Mouse (Mus musculus) adrenal gland, adult 18-20 months (tissue): ENCODE data around the gene P3h4. TPM values are rescaled to one million over a fixed set of nuclear protein-coding genes. Genes with fewer than 3 reads are reported as not detected.
"Not testable (repeated sequence)": the region's sequence is repeated elsewhere in the genome, so short reads cannot be mapped to it uniquely, and the experiment has no call there.

Experiments
- DNase-seq, 2 experiments: peaks; one replicate each; pipeline ENCODE4 v3.0.0; 2021 to 2022; ENCODE audit warnings: low spot score in 2 of 2
- microRNA-seq, 2 experiments: library from miRNA; unstranded; fragments of <30 nt; microRNA quantifications; one replicate each; pipeline ENCODE4 v1.2.0; 2021; ENCODE audit warnings: borderline number of aligned reads in 2 of 2
- total RNA-seq, 2 experiments: library from RNA; stranded (reverse); gene quantifications; 1 replicate in 1 of 2; 2 replicates in 1 of 2; pipeline ENCODE4 v1.2.3; 2021

The P3h4 gene
- total RNA-seq, 2 experiments from 2014 or later = 26.3 to 33.5 TPM

- DNase-seq = peak; percentile 82 to 84
Measured at GRCm38 (mm10) chr11:100362209-100362978, 52.2 kb downstream of the P3h4 start.

- not testable (repeated sequence) for DNase-seq
Measured at GRCm38 (mm10) chr11:100361059-100361458, 53.6 kb downstream of the P3h4 start.

GRCm38 (mm10) chr11:100360175-100360574 is 54.5 kb downstream of the P3h4 start:
- DNase-seq = no peak

Small RNAs within 50 kb of the gene (microRNA-seq; reads per million reads assigned to microRNA genes)
- gene Gm27374 = 0 reads per million in 2 experiments

Other genes with a start within 250 kb of the P3h4 start
- gene Krt9, start 221.6 kb downstream of the P3h4 start, total RNA-seq = not detected
- gene Krt14, start 207.3 kb downstream of the P3h4 start, total RNA-seq = under 1 TPM in 1 of 2 experiments, not detected in 1; 0.54 TPM
- not detected for gene Krt16, start 165.9 kb downstream of the P3h4 start, total RNA-seq
- not detected for gene Krt17, start 153.8 kb downstream of the P3h4 start, total RNA-seq
- gene Krt42, start 145.0 kb downstream of the P3h4 start, total RNA-seq = not detected
- 1,000 to 10,000 TPM; 1,436 to 1,462 TPM for gene Eif1, start 95.0 kb downstream of the P3h4 start, total RNA-seq
- gene Gast, start 80.4 kb downstream of the P3h4 start, total RNA-seq = not detected
- gene Hap1, start 58.7 kb downstream of the P3h4 start, total RNA-seq = 10 to 100 TPM; 46.9 to 49.7 TPM
- 10 to 100 TPM; 55.3 to 64.5 TPM for gene Jup, start 17.1 kb downstream of the P3h4 start, total RNA-seq
- gene Fkbp10, start 861 bp upstream of the P3h4 start, total RNA-seq = 10 to 100 TPM; 13.4 to 19.0 TPM
- gene Nt5c3b, start 27.0 kb upstream of the P3h4 start, total RNA-seq = 10 to 100 TPM; 45.6 to 50.0 TPM
- under 1 TPM; 0.67 to 0.96 TPM for gene Klhl10, start 27.1 kb upstream of the P3h4 start, total RNA-seq
- gene Klhl11, start 57.9 kb upstream of the P3h4 start, total RNA-seq = 10 to 100 TPM; 51.5 to 58.3 TPM
- gene Acly, start 113.2 kb upstream of the P3h4 start, total RNA-seq = 1,000 to 10,000 TPM; 1,875 to 2,782 TPM
- gene Ttc25, start 130.8 kb upstream of the P3h4 start, total RNA-seq = 10 to 100 TPM in 1 of 2 experiments, 1 to 10 TPM in 1; 8.8 to 18.8 TPM
- gene Cnp, start 160.1 kb upstream of the P3h4 start, total RNA-seq = 10 to 100 TPM; 33.2 to 40.6 TPM
- gene Nkiras2, start 204.4 kb upstream of the P3h4 start, total RNA-seq = 10 to 100 TPM; 31.2 to 31.8 TPM
- gene Dnajc7, start 205.3 kb upstream of the P3h4 start, total RNA-seq = 100 to 1,000 TPM; 210 to 238 TPM